Mouse (Mus musculus) olfactory bulb, adult 2 months (tissue): ENCODE measurements around the gene Cdkal1.

Experiments
- CTCF ChIP-seq: fragments of 200-500 bp; IDR thresholded peaks from 2 replicates; pipeline ENCODE4 v1.5.1; 2012; ENCODE audit warnings: low read depth, mild to moderate bottlenecking, low read length, moderate library complexity; ENCODE audit not compliant: insufficient read depth
- POLR2A ChIP-seq: fragments of 200-500 bp; IDR thresholded peaks from 2 replicates; pipeline ENCODE4 v1.6.1; 2012; ENCODE audit warnings: mild to moderate bottlenecking, low read depth, low read length, moderate library complexity; ENCODE audit not compliant: insufficient read depth

GRCm38 (mm10) chr13:29164845-29165524, 690.5 kb downstream of the Cdkal1 start:
- TF ChIP-seq CTCF (no peak), POLR2A (no peak)
